Mouse (Mus musculus): ENCODE data around the gene Mindy4.

DNA sequence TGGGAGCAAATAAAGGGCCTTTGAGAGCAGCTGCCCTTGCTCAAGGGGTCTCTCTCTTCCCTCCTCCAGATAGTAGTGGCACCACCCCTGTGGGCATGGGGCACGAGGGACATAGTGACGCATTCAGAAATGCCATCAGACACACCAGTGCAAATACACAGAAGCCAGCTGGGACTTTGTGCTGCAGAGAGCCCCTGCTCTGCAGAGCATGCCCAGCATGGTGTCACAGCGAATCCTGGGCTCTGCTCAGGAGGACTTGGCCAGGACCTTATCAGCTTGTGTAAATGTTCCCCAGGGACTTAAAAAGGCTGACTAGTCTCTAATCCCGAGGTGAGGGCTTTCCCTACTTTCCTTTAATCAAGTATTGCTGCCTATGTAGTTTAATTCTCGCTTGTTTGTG is 138.5 kb downstream of the Mindy4 start:
- TF ChIP-seq CTCF (IDR thresholded peaks at IDR 0.05; ENCODE audit: extremely low read depth, insufficient read depth, insufficient read length, insufficient replicate concordance) (no peak), POLR2A (IDR thresholded peaks at IDR 0.05; ENCODE audit: low read depth, low read length) (no peak)
